Mouse (Mus musculus): ENCODE data around the gene Cntnap5a.

Gene Cntnap5a

DNA sequence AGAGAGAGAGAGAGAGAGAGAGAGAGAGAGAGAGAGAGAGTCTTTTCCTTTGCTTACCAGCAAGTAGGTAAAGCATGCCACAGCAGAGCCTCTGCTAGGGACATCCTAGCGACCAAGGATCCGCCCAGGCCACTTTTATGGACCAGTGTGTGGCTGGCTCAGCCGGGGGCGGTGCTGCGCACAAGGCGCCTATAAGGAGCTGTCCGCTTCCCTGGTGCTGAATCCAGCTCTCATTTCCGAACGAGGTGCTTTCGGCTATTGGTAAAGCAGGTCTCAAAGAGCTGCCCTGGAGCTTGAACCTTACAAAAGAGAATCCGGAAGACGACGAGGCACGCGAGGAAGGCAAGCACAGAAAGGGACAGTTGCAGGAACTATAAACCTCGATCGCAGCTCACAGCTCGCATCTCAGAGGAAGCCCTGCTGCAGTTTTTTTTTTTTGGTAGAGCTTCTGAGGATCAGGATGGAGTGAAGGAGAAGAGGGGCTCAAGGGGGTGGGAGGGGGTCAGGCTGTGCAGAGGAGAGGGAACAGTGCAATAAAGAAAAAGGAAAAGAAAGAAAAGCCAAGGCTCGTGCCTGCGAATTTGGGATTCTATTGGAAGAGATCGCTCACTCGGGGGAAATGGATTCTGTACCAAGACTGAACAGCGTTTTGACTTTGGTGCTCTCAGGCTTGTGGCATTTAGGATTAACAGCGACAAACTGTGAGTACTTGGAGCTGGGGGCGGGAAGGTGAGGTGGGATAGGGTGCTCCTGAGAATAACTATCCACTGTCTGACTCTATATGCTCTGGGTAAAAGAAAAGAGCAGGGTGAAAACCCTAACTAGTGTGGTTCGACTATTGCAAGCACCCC lies at the start of gene Cntnap5a:
TSS of gene Cntnap5a (plus strand) at position 239 of the 851 bp plus-strand sequence.
- DNase-seq (ENCODE audit: low spot score): peak; percentile 30

GRCm38 (mm10) chr1:115646921-115647320 lies 37.6 kb upstream of the Cntnap5a start:
- no peak for DNase-seq (ENCODE audit: low spot score)

GRCm38 (mm10) chr1:115658343-115659064 lies 26.1 kb upstream of the Cntnap5a start:
- no peak for DNase-seq (ENCODE audit: low spot score)

DNA sequence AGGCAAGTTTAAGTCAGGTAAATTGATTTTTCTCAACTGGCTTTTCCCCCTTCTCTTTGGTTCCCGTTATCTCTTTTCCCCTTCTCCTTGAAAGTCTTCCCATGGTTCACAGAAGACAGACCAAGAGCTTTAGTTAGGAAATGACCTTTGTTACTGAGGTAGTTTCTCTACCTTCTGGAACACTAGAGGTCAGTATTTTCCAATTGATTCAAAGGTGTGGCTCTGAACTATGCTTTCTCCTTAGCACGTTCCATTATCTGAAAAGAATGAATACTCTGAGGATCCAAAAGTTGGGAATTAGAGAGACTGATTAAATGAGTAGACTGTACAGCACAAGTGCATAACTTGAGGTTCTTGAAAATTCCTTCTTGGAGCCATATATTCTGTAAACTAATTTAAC lies 1.9 kb downstream of the Cntnap5a start:
- DNase-seq (ENCODE audit: low spot score): no peak

GRCm38 (mm10) chr1:115699798-115700197 lies 15.2 kb downstream of the Cntnap5a start:
- DNase-seq (ENCODE audit: low spot score): no peak

GRCm38 (mm10) chr1:115742556-115742955 lies 58.0 kb downstream of the Cntnap5a start:
- no peak for DNase-seq (ENCODE audit: low spot score)

GRCm38 (mm10) chr1:115745569-115745968 lies 61.0 kb downstream of the Cntnap5a start:
- DNase-seq (ENCODE audit: low spot score): no peak

DNA sequence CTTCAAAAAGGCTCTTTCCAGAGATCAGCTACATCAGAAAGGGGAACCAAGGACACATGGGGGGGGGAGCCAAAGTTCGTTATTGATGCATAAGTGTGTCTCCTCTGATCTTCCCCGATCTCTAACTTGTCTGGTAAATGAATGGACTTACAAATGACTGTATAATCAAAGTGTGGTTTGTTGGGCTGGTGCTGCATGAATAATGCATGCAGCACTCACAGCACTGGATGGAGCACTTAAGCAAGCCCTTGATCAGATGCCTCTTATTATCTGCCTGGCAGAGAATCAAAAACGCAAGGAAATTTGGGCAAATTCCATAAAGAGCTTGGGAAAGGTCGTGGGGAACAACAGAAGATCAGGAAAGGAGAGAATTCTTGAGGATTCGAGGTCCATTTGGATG lies 100.2 kb downstream of the Cntnap5a start:
- DNase-seq (ENCODE audit: low spot score): no peak

GRCm38 (mm10) chr1:115842591-115842990 lies 158.0 kb downstream of the Cntnap5a start:
- DNase-seq (ENCODE audit: low spot score): no peak

DNA sequence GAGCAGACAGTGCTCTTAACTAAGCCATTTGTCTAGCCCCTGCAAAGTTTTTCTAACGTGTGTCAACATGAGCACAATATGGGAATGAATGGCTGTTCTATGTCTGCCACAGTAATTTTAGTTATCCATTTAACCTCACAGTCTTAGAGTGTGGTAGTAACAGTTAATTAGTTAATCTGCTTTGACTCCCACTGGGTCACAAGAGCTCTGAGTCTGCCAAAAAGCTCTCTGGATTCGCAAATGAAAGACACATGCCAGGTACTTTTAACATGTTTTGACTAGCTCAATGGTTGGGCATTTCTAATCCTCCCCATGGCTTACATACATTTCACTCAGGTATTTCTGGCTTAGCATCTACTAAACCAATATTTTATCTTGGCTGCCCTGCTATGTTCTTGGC lies 163.0 kb downstream of the Cntnap5a start:
- DNase-seq (ENCODE audit: low spot score): no peak

GRCm38 (mm10) chr1:115852206-115852605 lies 167.7 kb downstream of the Cntnap5a start:
- no peak for DNase-seq (ENCODE audit: low spot score)

DNA sequence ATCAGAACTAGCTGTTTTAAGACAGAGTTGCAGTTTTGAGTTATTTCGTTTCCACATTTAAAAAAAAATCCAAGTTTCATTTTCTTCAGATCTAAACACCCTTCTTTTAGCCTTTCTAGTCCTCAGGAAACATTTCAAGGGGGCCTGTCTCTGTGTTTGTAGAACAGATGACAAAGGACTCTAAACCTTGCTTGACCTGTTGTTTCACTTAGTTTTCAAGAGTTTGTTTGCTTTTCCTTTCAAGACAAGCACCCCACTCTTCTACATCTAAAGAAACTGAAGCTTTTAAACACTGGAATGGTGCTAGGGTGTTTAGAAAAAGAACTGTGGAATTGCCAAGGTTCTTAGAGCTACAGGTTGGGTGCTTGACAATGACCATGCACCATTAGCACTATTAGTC lies 233.8 kb downstream of the Cntnap5a start:
- DNase-seq (ENCODE audit: low spot score): no peak

- DNase-seq (ENCODE audit: low spot score): no peak
Measured at GRCm38 (mm10) chr1:115925953-115926665, 241.6 kb downstream of the Cntnap5a start.

DNA sequence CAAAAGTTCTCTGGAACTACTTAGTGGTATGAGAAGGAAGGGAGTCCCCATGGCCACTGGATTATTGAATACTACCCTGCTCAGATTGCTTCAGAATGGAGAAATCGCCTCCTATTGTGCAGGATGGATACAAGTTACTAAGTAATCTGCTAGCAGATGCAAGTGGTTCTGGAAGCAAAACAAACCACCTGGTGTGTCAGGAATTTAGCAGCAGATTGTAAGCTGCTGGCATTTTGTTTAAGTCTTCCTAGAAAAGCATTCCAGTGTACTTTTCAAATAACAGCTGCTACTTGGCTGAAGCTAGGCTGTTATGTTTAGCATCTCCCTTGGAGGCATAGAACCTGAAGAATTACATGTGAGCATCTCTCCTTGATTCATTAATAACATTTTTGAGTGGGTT lies 247.5 kb downstream of the Cntnap5a start:
- DNase-seq (ENCODE audit: low spot score): no peak

- no peak for DNase-seq (ENCODE audit: low spot score)
Measured at GRCm38 (mm10) chr1:115945892-115946291, 261.3 kb downstream of the Cntnap5a start.

GRCm38 (mm10) chr1:115956528-115956927 lies 272.0 kb downstream of the Cntnap5a start:
- no peak for DNase-seq (ENCODE audit: low spot score)

- DNase-seq (ENCODE audit: low spot score): no peak
Measured at GRCm38 (mm10) chr1:115964993-115965575, 280.5 kb downstream of the Cntnap5a start.

DNA sequence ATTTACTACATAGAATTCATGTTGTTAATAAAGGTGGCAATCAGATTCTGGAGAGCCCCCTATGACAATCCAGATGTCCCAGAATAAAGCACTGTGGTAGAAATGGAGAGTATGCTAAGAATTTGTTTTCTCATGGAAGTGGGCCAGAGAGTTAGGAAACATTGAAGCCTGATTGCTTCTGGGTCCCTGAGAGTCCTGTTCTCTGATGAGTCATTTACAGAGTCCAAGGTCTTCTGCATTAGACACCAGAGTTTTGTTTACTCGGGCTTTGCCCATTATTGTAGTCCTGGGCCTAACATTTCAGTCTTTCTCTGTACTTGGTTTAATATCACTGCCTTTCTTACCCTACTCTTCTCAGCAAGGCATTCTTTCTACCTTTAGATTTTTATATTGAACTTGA lies 305.6 kb downstream of the Cntnap5a start:
- peak; percentile 1 for DNase-seq (ENCODE audit: low spot score)

DNA sequence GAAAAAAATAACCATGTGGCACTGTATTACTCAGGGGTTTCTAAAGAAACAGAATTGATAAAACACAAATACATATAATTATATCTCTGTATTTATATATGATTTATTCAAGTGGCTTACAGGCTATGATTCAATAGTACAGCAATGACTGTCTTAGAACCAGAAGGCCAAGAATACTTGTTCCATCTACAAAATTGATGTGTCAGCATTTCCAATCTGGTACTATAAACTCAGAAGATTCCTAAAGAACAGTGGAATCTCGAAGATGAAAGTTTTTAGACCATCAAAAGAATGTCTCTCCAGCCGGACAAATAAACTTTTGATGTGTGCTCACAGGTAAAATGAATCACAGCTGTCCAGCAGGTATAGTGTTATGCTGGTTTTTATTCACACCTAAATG lies 331.2 kb downstream of the Cntnap5a start:
- DNase-seq (ENCODE audit: low spot score): no peak

DNA sequence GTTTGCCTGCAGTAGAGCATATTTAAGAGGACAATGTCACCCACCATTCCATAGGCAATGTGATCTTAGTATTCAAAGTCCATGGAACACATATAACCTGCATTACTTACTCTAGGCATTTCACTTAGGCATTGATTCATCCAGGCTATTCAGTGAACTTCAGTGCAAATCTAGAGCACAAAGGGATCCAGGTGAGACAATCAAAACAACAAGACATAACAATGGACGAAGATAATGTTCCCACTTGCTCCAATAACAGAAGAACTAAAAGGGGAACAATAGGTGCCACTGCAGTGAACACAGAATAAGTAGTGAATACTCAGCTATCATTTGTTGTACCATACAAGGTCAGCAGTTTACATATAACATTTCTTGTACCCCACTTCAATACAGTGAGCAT lies 345.1 kb downstream of the Cntnap5a start:
- DNase-seq (ENCODE audit: low spot score): no peak

DNA sequence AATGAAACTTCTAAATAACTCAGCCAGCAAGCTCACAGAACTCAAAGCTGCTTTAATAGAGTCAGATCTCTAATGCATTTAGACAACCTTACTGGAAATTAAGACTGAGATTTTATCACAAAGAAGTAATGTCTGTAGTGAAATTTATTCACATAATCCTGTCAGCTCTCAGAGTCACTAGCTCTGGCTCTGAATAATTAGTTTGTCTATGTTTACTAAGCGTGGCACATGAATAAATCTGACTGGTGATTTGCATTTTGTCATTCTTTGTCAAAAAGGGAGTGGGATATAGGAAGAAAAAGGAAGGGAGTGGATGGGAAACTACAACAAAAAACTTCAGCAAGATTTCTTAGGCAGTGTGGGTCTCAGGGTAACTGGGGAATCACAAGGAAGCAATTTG lies 351.3 kb downstream of the Cntnap5a start:
- DNase-seq (ENCODE audit: low spot score): no peak

GRCm38 (mm10) chr1:116036894-116037293 lies 352.3 kb downstream of the Cntnap5a start:
- DNase-seq (ENCODE audit: low spot score): no peak

Data from ovary, adult 18-20 months (tissue).